Comparison of ENCODE assay signal across 8 mouse cellular contexts in genomic region chr19:53500298-53501006, GRCm38 (mm10). TPM values are rescaled to one million over a fixed set of nuclear protein-coding genes. Genes with fewer than 3 reads are reported as not detected.
A peak's percentile ranks its signal among the peaks of the same experiment; 100 is the strongest.
DNase-seq lines count a peak whose midpoint lies in the region; ATAC-seq lines count a peak whose summit lies in the region.

No protein-coding gene starts in this region.

- peak; percentile 96 for DNase-seq in cerebellum, adult 8-10 months
- peak; percentile 78 to 91 for DNase-seq in kidney, postnatal 25 days
- DNase-seq in lung, postnatal 36 days: peak; percentile 66
- no peak for DNase-seq in embryo, embryonic 10 days (ENCODE audit: low spot score)
- DNase-seq in spleen, adult 12 weeks (ENCODE audit: low spot score): no peak

- H3K4me2 ChIP-seq in midbrain, embryonic 13.5 days (replicated peaks): no peak overlapping the region
- no peak overlapping the region for H3K4me2 ChIP-seq in midbrain, embryonic 15.5 days
- 0 out of 2 replicates have a peak overlapping the region, but pooled peaks have one; percentile 9 for H3K4me2 ChIP-seq in heart, embryonic 13.5 days

- no peak overlapping the region for H3K27ac ChIP-seq in midbrain, embryonic 13.5 days
- H3K27ac ChIP-seq in midbrain, embryonic 15.5 days: no peak overlapping the region
- peak overlapping the region; percentile 48; the same call in 1 of the 2 replicates for H3K27ac ChIP-seq in heart, embryonic 13.5 days (replicated peaks)

- H3K9ac ChIP-seq in midbrain, embryonic 13.5 days (replicated peaks): no peak overlapping the region
- no peak overlapping the region for H3K9ac ChIP-seq in midbrain, embryonic 15.5 days
- no peak overlapping the region for H3K9ac ChIP-seq in heart, embryonic 13.5 days

- H3K27me3 ChIP-seq in midbrain, embryonic 13.5 days: no peaks in the 10 kb centered on the region
- H3K27me3 ChIP-seq in midbrain, embryonic 15.5 days (replicated peaks): no peaks in the 10 kb centered on the region
- H3K27me3 ChIP-seq in heart, embryonic 13.5 days (replicated peaks): no peaks in the 10 kb centered on the region

- no peaks in the 10 kb centered on the region for H3K9me3 ChIP-seq in midbrain, embryonic 13.5 days
- H3K9me3 ChIP-seq in midbrain, embryonic 15.5 days: no peaks in the 10 kb centered on the region
- H3K9me3 ChIP-seq in heart, embryonic 13.5 days: no peaks in the 10 kb centered on the region

- H3K4me1 ChIP-seq in midbrain, embryonic 13.5 days (replicated peaks): peaks cover 4% of the 10 kb centered on the region
- H3K4me1 ChIP-seq in midbrain, embryonic 15.5 days: no peaks in the 10 kb centered on the region
- H3K4me1 ChIP-seq in heart, embryonic 13.5 days: peaks cover 34% of the 10 kb centered on the region

- no peak overlapping the region for H3K4me3 ChIP-seq in midbrain, embryonic 13.5 days (replicated peaks)
- no peak overlapping the region for H3K4me3 ChIP-seq in midbrain, embryonic 15.5 days
- H3K4me3 ChIP-seq in heart, embryonic 13.5 days: no peak overlapping the region

- no peaks in the 10 kb centered on the region for H3K36me3 ChIP-seq in midbrain, embryonic 13.5 days
- H3K36me3 ChIP-seq in midbrain, embryonic 15.5 days (replicated peaks): no peaks in the 10 kb centered on the region
- no peaks in the 10 kb centered on the region for H3K36me3 ChIP-seq in heart, embryonic 13.5 days

- ATAC-seq in midbrain, embryonic 13.5 days: peak; percentile 48; the same call in 1 of the 2 replicates
- ATAC-seq in midbrain, embryonic 15.5 days (replicated peaks): no peak
- ATAC-seq in heart, embryonic 13.5 days (ENCODE audit: extremely low read depth, insufficient number of reproducible peaks, low FRiP score, low TSS enrichment): no peak

- 79% methylated on average over 25 of the region's 25 CpGs for WGBS in midbrain, embryonic 13.5 days
- 70% methylated on average over 25 of the region's 25 CpGs for WGBS in midbrain, embryonic 15.5 days
- WGBS in heart, embryonic 13.5 days: 55% methylated on average over 25 of the region's 25 CpGs

RNA-seq across cellular contexts. Expression of gene Dusp5, which starts 28.5 kb away (rescaled TPM):
- 0.68 and 1.2 TPM in 2 replicates for polyA plus RNA-seq in midbrain, embryonic 13.5 days (2015; fragmentation: Nextera tagmentation; extraction: Ambion mirVana)
- 2.7 and 3.7 TPM in 2 replicates for polyA plus RNA-seq in midbrain, embryonic 15.5 days (2015; fragmentation: Nextera tagmentation; extraction: Ambion mirVana)
- polyA plus RNA-seq in heart, embryonic 13.5 days (2015; fragmentation: Nextera tagmentation; extraction: Ambion mirVana): 7.8 and 8.0 TPM in 2 replicates

Comparison
In these comparisons a context has a peak if more than half of its experiments do, and no peak if none do; other contexts are left out.
1. DNase-seq: peak in cerebellum, adult 8-10 months (single experiment), kidney, postnatal 25 days (2 of 2) and lung, postnatal 36 days (single experiment); none in embryo, embryonic 10 days (single experiment) and spleen, adult 12 weeks (single experiment).